In genomic region chr5:124032001-124032508, GRCm38 (mm10) we compare ENCODE assay signal across 8 mouse cellular contexts. TPM values are rescaled to one million over a fixed set of nuclear protein-coding genes. Genes with fewer than 3 reads are reported as not detected.
A peak's percentile ranks its signal among the peaks of the same experiment; 100 is the strongest.
DNase-seq lines count a peak whose midpoint lies in the region; ATAC-seq lines count a peak whose summit lies in the region.

TSS of gene Vps37b (minus strand) at chr5:124032270.

- H3K4me1 ChIP-seq in megakaryocyte, embryonic 14.5 days = peaks cover 80% of the 10 kb centered on the region

- H3K4me3 ChIP-seq in megakaryocyte, embryonic 14.5 days (replicated peaks) = peak within 1 kb of the TSS; percentile 99

- H3K27me3 ChIP-seq in megakaryocyte, embryonic 14.5 days (replicated peaks) = no peaks in the 10 kb centered on the region

- peak; percentile 51 for ATAC-seq in inflammation-experienced regulatory T-cells, adult 6 months

- H3K36me3 ChIP-seq in megakaryocyte, embryonic 14.5 days (replicated peaks; ENCODE audit: low read length) = peaks cover 36% of the 10 kb centered on the region

- no peaks in the 10 kb centered on the region for H3K9me3 ChIP-seq in megakaryocyte, embryonic 14.5 days

- peak; percentile 93 for DNase-seq in adrenal gland, adult 2 months
- peak; percentile 95 for DNase-seq in embryo, embryonic 11 days
- DNase-seq in gastrocnemius, postnatal 25 days = peak; percentile 77
- peak; percentile 76 to 89 for DNase-seq in left cerebral cortex, adult 9 months (ENCODE audit: low spot score in 2 of 2)
- DNase-seq in right cerebral cortex, adult 2 months (ENCODE audit: low spot score in 2 of 2) = peak; percentile 92 to 93
- DNase-seq in urinary bladder, postnatal 14 days (ENCODE audit: low spot score) = peak; percentile 89

RNA-seq across cellular contexts. Expression of gene Vps37b, which starts in this region (rescaled TPM):
- total RNA-seq in adrenal gland, adult 2 months (2021) = 100 to 1,000 TPM in 1 of 2 experiments, 10 to 100 TPM in 1; 65.8 to 146 TPM
- 198 and 208 TPM in 2 replicates for polyA plus RNA-seq in adrenal gland, adult 2 months (2012; rRNA removed)
- 1 to 10 TPM; 4.2 to 6.3 TPM for total RNA-seq in gastrocnemius, postnatal 25 days (2021)
- polyA plus RNA-seq in inflammation-experienced regulatory T-cells, adult 6 months (2017; shearing (Covaris generic)) = 10 to 100 TPM; 18.4 to 21.9 (median 18.7) TPM
- polyA plus RNA-seq in megakaryocyte, embryonic 14.5 days (2012; ENCODE audit: insufficient read depth, low replicate concordance) = 437 and 1,468 TPM in 2 replicates

Comparison
In these comparisons a context has a peak if more than half of its experiments do, and no peak if none do; other contexts are left out.
1. Peak in every context shown above with its lines: DNase-seq, ATAC-seq and H3K4me3 ChIP-seq.
2. RNA of gene Vps37b (total RNA-seq): 65.8 to 146 TPM in adrenal gland, adult 2 months; 4.2 to 6.3 TPM in gastrocnemius, postnatal 25 days; every median in the first group is over 4 times any median in the second.